Mouse (Mus musculus) liver, embryonic 16.5 days (tissue): ENCODE data around the gene Olfr20. TPM values are rescaled to one million over a fixed set of nuclear protein-coding genes. Genes with fewer than 3 reads are reported as not detected.
A peak's percentile ranks its signal among the peaks of the same experiment; 100 is the strongest.
"Not testable (repeated sequence)": the region's sequence is repeated elsewhere in the genome, so short reads cannot be mapped to it uniquely, and the experiment has no call there.

Experiments used
- ATAC-seq: fragments of 200-750 bp; cut with Nextera tagmentation; 2 replicates; pipeline ENCODE4 v1.8.0; 2017; ENCODE audit warnings: low read depth, mild to moderate bottlenecking, moderate number of reproducible peaks, moderate library complexity
- H3K27ac ChIP-seq: fragments of 300-500 bp; sonication (generic); 2 replicates; pipeline ENCODE4 v1.5.1; 2014; ENCODE audit warnings: mild to moderate bottlenecking, low read length
- H3K27me3 ChIP-seq: fragments of 300-500 bp; sonication (generic); 2 replicates; pipeline ENCODE4 v1.6.1; 2014; ENCODE audit warnings: low read depth, low read length, mixed read lengths; ENCODE audit not compliant: control insufficient read depth, insufficient read depth
- H3K36me3 ChIP-seq: fragments of 300-500 bp; sonication (generic); 2 replicates; pipeline ENCODE4 v1.6.1; 2014; ENCODE audit warnings: mild to moderate bottlenecking; ENCODE audit not compliant: control insufficient read depth, insufficient read depth
- H3K4me1 ChIP-seq: fragments of 300-500 bp; sonication (generic); 2 replicates; pipeline ENCODE4 v1.6.1; 2014; ENCODE audit warnings: low read depth, low read length, mixed read lengths; ENCODE audit not compliant: control insufficient read depth
- H3K4me2 ChIP-seq: fragments of 300-500 bp; sonication (generic); 2 replicates; pipeline ENCODE4 v1.6.1; 2014; ENCODE audit warnings: low read depth, low read length, mixed read lengths
- H3K4me3 ChIP-seq: fragments of 300-500 bp; sonication (generic); 2 replicates; pipeline ENCODE4 v1.5.1; 2014; ENCODE audit warnings: low read depth, mild to moderate bottlenecking, low read length
- H3K9ac ChIP-seq: fragments of 300-500 bp; sonication (generic); 2 replicates; pipeline ENCODE4 v1.6.1; 2014; ENCODE audit warnings: low read depth, low read length
- H3K9me3 ChIP-seq: fragments of 300-500 bp; sonication (generic); replicated peaks from 2 replicates; pipeline ENCODE4 v1.6.1; 2016; ENCODE audit warnings: low read length; ENCODE audit not compliant: control insufficient read depth
- WGBS: fragments of 180-500 bp; shearing (Covaris S2); extraction: QIAGEN DNeasy Blood & Tissue Kit; methylation state at CpG from one replicate; pipeline ENCODE4 v1.1.7; 2014; ENCODE audit not compliant: insufficient replicate concordance; 5-methylcytosine and 5-hydroxymethylcytosine counted together
- polyA plus RNA-seq: library from polyadenylated mRNA; unstranded; fragments of >200 nt; fragmentation: Nextera tagmentation; extraction: Ambion mirVana; gene quantifications from 2 replicates; pipeline ENCODE4 v1.2.1, GENCODE M21; 2015

Olfr20 gene
- 0.08 and 0.22 TPM in 2 replicates for polyA plus RNA-seq

DNA sequence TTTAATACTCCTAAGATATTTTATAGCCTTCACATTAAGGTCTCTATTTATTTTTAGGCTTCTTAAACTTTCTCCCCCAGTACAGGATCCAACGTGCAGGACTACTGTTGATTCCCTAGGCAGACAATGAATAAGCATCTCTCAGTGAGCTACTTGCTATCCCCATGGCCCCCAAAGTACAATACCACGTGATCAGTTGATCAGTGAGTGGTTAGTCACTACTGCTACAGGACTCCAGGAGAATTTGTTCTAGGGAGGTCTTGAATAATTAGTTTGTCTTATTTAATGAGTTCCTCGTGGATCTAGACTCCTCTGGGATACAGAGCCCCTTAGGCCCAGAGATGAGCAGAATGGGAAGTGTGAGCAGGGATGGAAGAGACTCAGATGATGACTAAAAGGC is at the start of gene Olfr20:
Olfr20 (plus strand) TSS at position 301 of the 400 bp plus-strand sequence.
- Histone ChIP-seq H3K27ac (no peak within 1 kb of the TSS), H3K36me3 (no peaks in the 10 kb centered on the region), H3K4me2 (no peak within 1 kb of the TSS), H3K9ac (no peak within 1 kb of the TSS), H3K27me3 (no peaks in the 10 kb centered on the region), H3K4me3 (no peak within 1 kb of the TSS), H3K9me3 (no peaks in the 10 kb centered on the region), H3K4me1 (no peaks in the 10 kb centered on the region)
- no peak for ATAC-seq
- WGBS, result 19% methylated on average over 3 of the region's 3 CpGs

DNA sequence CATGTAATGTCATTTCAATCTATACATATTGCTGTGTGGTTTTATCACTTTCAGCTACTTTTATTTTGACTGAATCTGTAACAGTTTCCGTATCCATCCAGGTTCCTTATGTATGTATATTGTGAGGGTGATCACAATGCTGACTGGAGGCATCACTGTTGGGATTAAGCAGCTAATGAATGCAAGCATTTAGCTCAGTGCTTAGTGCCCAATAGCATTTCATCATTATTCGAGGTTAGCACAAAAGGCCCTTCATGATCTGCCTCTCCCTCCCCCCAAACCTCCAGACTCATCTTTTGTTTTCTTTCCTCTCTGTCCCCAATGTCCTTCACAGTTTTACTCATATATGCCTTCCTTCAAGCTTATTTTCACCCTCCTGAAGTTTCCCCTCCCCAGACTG is 47.5 kb upstream of the Olfr20 start:
- WGBS, result 52% methylated on average over 2 of the region's 2 CpGs
- no peak overlapping the region for H3K4me2 ChIP-seq
- no peaks in the 10 kb centered on the region for H3K4me1 ChIP-seq
- H3K36me3 ChIP-seq, result no peaks in the 10 kb centered on the region
- no peak overlapping the region for H3K9ac ChIP-seq
- no peaks in the 10 kb centered on the region for H3K27me3 ChIP-seq
- ATAC-seq, result no peak
- H3K9me3 ChIP-seq, result no peaks in the 10 kb centered on the region
- no peak overlapping the region for H3K27ac ChIP-seq
- no peak overlapping the region for H3K4me3 ChIP-seq

DNA sequence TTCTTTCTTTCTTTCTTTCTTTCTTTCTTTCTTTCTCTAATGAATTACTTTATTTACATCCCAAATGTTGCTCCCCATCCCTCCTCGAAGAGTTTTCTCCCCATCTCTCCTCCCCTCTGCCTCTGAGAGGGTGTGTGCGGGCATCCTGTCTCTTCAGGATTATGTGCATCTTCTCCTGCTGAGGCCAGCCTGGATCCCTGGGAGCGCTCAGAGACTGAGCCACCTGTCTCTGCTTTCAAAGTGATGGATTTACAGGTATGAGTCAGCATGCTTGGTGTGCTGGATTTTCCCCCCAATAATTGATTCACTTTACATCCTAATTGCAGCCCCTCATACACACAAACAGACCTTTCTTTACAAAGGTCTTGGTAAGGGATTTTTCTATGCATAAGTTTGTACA is 34.6 kb upstream of the Olfr20 start:
- no peak overlapping the region for H3K4me2 ChIP-seq
- no peaks in the 10 kb centered on the region for H3K36me3 ChIP-seq
- no peaks in the 10 kb centered on the region for H3K27me3 ChIP-seq
- no peak overlapping the region for H3K27ac ChIP-seq
- H3K4me1 ChIP-seq, result no peaks in the 10 kb centered on the region
- no peak overlapping the region for H3K9ac ChIP-seq
- H3K9me3 ChIP-seq, result no peaks in the 10 kb centered on the region
- ATAC-seq, result no peak
- 34% methylated on average over 3 of the region's 3 CpGs for WGBS
- H3K4me3 ChIP-seq, result no peak overlapping the region

DNA sequence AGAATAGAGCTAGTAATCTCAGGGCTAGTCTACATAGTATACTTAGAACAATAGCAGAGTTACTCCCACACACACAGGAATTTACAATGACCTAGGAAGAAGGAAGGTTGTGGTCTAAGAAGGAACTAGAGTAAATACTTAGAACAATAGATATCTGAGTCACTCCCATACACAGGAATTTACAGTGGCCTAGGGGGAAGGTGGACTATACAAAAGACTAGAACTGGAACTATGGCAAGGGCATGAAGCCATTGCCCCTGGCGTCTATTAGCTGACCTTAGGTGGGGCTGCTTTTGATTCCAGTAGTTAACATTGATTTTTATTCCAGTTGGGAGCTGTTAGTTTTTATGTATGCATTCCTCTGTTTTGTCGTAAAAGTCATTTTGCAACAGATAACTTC is 32.0 kb upstream of the Olfr20 start:
- H3K27ac ChIP-seq, H3K27me3 ChIP-seq, H3K9me3 ChIP-seq, H3K36me3 ChIP-seq, H3K9ac ChIP-seq, H3K4me3 ChIP-seq, H3K4me2 ChIP-seq, H3K4me1 ChIP-seq, ATAC-seq: not testable (repeated sequence)
- WGBS, result 51% methylated on average over 2 of the region's 2 CpGs

DNA sequence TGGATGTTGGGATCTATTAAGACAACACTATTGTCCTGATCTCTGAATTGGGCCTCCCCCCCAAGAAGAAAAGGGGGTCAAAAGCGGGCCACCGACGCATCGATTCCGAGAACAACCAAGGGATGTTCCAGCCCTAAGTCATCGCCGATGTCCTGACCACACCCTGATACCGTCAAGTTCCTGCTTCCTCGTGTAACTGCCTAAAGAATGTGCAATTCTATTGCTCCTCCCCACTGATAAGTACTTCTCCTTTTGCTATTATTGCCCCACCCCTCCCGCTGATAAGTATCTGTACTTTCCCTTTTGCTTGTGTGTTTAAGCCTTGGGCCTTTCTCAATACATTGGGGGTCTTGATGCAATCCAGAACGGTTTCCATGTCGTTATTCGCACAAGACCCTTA is 29.5 kb upstream of the Olfr20 start:
- H3K4me2 ChIP-seq, H3K4me1 ChIP-seq, H3K27me3 ChIP-seq, H3K36me3 ChIP-seq, H3K27ac ChIP-seq, H3K4me3 ChIP-seq, H3K9ac ChIP-seq, ATAC-seq, H3K9me3 ChIP-seq: not testable (repeated sequence)
- 70% methylated on average over 13 of the region's 13 CpGs for WGBS

DNA sequence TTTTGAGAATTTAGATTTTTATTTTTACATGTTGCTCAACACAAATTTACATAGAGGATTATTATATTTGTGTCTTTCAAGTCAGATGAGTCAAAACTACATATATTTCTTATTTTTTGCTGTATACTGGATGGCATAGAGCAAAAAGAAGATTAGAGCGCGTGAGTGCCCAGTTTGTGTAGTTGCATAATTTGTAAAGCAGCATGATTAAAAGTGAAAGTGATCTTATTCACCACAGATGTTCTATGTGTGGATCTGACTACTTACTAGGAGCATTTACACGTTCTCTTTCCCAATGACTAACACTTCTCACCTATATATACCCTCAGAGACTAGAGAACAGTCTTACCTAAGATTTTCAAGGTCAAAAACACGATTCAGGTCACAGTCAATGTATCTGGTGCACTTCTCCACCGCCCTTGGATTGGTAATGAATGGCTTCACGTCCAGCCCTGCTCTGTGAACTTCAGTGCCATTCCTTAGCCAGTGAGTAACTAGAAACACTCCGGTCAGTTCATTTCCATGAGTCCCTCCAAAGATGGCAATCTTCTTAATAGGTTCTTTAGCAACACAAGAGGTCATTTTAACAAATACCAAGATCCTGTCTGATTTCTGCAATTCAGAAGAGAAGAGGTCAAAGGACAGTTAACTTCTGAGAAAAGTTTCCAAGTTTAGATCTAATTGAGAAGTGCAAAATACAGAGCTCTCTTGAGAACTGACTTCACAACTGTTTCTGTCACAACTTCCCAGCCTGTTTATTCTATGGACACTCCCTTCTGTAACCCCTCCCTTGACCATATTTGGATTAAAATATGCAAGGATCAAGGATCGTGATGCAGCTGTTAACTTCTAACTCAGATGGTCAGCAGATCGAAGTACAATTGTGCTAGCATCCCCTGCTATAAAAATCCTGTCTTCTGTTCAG is 26.4 kb upstream of the Olfr20 start:
- no peak for ATAC-seq
- H3K27me3 ChIP-seq, result no peaks in the 10 kb centered on the region
- no peak overlapping the region for H3K9ac ChIP-seq
- H3K4me1 ChIP-seq, result no peaks in the 10 kb centered on the region
- H3K36me3 ChIP-seq, result no peaks in the 10 kb centered on the region
- H3K9me3 ChIP-seq, result no peaks in the 10 kb centered on the region
- 51% methylated on average over 9 of the region's 9 CpGs for WGBS
- peak overlapping the region; percentile 44 for H3K27ac ChIP-seq
- H3K4me2 ChIP-seq, result peak overlapping the region; percentile 24
- H3K4me3 ChIP-seq, result peak overlapping the region; percentile 19

DNA sequence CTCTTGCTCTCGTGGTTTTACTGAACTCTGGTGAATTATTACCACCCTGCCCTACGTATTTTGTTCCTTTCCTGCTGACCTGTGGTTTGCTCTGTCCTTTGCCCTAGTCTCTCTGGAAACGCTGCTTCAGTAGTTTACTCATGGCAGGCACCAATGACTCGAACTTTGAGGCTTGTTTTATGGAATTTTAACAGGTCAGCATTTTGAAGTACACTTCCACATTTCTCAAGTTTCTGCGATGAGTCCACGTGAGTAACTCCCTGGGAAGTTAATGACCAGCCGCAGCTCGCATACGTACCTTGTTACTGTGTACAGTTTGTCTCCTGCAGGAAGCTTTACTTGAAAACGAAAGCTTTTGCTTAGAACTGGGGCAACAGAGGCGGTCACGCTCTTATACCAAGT is 24.1 kb upstream of the Olfr20 start:
- Histone ChIP-seq H3K9ac (no peak overlapping the region), H3K27ac (peak overlapping the region; percentile 2; the same call in 1 of the 2 replicates), H3K27me3 (no peaks in the 10 kb centered on the region), H3K36me3 (no peaks in the 10 kb centered on the region), H3K4me2 (no peak overlapping the region), H3K9me3 (no peaks in the 10 kb centered on the region), H3K4me3 (peak overlapping the region; percentile 31), H3K4me1 (no peaks in the 10 kb centered on the region)
- WGBS, result 25% methylated on average over 12 of the region's 12 CpGs
- peak; percentile 91 for ATAC-seq

DNA sequence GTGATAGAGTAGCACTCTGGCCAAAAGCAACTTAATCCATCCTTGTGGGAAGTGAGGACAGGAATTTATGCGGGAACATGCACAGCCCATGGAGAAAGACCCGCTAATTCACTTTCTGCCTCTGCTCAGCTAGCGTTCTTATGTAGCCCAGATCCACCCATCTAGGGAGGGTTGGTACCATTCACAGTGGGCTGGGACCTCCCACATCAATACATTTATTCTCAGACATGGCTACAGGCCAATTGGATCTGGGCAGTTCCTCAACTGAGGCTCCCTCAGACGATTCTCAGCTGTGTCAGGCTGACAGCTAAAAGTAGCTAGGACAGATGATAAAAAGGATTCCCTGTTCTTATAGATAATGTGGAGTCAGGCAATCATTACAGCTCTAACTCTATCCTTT is 23.2 kb upstream of the Olfr20 start:
- H3K36me3 ChIP-seq, result no peaks in the 10 kb centered on the region
- no peak overlapping the region for H3K9ac ChIP-seq
- H3K27me3 ChIP-seq, result no peaks in the 10 kb centered on the region
- no peaks in the 10 kb centered on the region for H3K9me3 ChIP-seq
- H3K4me1 ChIP-seq, result no peaks in the 10 kb centered on the region
- no peak overlapping the region; the same call in 1 of the 2 replicates for H3K4me3 ChIP-seq
- peak overlapping the region; percentile 30; the same call in 1 of the 2 replicates for H3K4me2 ChIP-seq
- 0 out of 2 replicates have a peak overlapping the region, but pooled peaks have one; percentile 2 for H3K27ac ChIP-seq
- no peak for ATAC-seq
- 61% methylated on average over 4 of the region's 4 CpGs for WGBS

DNA sequence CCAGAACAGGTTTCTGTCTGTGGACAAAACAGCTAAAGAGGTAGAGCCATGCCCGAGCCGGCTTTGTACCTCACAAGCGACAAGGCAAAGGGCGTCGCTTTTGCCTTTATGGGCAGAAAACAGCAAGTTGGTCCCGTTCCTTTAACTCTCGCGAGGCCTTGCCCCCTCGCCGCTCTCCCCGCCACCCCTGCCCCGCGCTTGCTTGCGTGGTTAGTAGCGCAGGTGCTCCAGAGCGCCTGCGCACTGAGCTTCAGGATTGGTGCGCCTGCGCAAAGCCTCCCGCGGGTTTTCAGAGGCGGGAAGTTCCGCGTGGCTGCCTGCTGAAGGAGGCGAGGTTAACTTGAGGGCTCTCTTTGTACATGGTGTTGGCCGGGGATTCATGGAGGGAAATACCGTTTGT is 21.1 kb upstream of the Olfr20 start, which contains the start of the genes Aspa, Gm49340 and Spata22:
Aspa (minus strand) TSS at position 155 of the 400 bp plus-strand sequence.
Gm49340 (plus strand) TSS at position 300 of the 400 bp plus-strand sequence.
Spata22 (plus strand) TSS at position 300 of the 400 bp plus-strand sequence.
- WGBS, result 78% methylated on average over 27 of the region's 27 CpGs

More for the DNA sequence above, 21.1 kb upstream of the Olfr20 start, which contains the start of the genes Aspa, Gm49340 and Spata22:
- no peak for ATAC-seq
- no peak within 1 kb of the TSS for H3K4me3 ChIP-seq
- H3K36me3 ChIP-seq, result no peaks in the 10 kb centered on the region
- no peaks in the 10 kb centered on the region for H3K27me3 ChIP-seq
- no peak within 1 kb of the TSS for H3K27ac ChIP-seq
- H3K4me2 ChIP-seq, result no peak within 1 kb of the TSS
- H3K4me1 ChIP-seq, result no peaks in the 10 kb centered on the region
- H3K9me3 ChIP-seq, result no peaks in the 10 kb centered on the region
- no peak within 1 kb of the TSS for H3K9ac ChIP-seq
